Mouse (Mus musculus) right cerebral cortex, adult 18-20 months (tissue): ENCODE results near the gene St6gal1.

Experiments used
- DNase-seq: peaks from one replicate; pipeline ENCODE4 v3.0.0; 2022; ENCODE audit warnings: mixed read lengths

Gene St6gal1

DNA sequence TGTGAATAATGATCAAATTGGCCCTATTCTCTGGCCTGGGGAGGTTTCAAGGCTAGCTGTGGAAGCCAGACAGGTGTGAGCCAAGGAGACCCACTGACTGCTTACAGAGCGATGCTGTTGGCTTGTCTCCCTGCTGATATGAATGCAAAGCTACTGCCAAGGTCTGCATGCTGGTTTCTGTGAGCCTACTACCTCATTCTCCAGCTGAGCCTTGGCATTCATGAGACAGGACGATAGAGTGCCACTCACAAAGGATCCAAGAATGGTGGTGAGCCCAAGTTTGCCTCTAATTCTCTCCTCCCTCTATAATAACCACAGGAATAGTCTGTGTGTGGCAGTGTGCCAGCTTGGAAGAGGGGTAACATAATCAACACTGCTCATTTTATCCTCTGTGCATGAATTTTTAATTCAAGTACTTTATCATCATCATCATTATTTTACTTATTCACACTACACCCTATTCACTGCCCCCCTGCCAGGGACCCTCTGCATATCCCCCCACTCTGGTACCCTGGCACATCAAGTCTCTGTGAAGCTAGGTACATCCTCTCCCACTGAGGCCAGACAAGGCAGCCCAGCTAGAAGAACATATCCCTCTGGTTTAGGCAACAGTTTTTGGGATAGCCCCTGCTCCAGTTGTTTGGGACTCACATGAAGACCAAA is 139.9 kb downstream of the St6gal1 start:
- DNase-seq: no peak

DNA sequence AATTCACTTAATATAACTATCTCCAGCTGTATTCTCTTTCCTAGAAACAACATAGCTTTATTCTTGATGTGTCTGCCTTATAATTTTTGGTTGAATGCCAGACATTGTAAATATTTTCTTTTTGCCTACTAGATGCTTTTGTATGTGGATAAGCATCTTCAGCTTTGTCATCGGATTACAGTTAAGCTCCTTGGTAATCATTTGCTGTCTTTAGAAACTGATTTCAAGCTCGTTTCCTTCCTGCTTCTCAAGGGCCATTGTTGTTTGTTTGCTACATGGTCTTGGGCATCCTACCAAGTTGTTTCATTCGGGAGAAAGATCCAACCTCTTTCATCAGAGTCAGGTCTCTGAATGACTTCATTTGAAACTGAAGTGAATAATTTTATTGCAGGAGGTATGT is 144.6 kb downstream of the St6gal1 start:
- no peak for DNase-seq

DNA sequence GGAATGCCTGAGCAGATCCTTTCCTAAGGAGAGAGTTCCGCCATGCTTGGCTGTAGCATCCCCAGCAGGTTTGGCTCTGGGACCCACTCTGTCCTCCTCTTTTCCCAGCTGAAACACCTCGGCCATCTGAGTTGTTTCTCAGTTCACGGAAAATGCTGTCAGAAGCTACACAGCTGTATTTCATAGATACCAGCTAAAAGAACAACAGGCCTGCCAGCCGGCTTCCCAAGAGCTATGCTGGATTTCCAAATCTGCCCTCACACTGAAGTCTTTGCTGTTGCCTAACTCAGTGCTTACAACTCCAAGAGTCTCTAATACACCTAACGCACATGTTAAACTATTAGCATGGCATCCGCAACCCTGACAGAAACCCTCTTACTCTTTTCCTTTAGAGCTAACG is 146.2 kb downstream of the St6gal1 start:
- no peak for DNase-seq

DNA sequence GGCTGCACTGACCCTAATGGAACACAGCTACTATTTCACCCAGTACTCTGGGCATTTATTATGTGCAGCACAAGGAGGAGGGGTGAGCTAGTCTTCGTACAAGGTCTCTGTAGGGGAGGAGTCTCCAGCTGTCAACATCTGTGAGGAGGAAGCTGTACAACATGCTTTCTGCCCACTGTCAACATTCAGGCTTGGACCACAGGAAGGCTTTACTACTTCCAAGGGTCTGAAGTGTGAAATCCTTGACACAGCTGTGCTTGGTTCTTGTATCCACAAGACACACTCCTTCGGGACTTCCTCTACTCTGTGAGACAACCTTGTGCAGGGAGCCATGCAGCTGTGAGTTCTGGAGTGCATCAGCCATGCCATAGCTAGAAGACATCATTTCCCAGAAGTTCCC is 147.8 kb downstream of the St6gal1 start:
- no peak for DNase-seq

DNA sequence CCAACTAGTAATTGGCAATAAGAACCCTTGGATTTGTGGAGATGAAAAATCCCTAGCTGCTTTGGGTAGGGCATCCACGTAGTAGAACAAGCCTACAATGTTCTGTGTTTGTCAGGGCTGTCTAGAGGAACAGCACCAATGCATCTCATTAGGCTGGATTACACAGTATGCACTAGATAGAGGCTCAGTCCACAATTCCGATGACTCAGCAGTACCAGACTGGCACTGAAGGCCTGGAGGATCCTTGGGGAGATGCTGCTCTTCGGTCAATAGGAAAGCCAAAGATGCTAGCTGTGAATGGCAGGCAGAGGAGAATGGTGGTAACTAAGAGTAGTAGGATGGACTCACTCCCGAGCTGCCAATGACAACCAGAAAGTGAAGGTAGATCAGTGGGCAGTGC is 149.5 kb downstream of the St6gal1 start:
- no peak for DNase-seq

DNA sequence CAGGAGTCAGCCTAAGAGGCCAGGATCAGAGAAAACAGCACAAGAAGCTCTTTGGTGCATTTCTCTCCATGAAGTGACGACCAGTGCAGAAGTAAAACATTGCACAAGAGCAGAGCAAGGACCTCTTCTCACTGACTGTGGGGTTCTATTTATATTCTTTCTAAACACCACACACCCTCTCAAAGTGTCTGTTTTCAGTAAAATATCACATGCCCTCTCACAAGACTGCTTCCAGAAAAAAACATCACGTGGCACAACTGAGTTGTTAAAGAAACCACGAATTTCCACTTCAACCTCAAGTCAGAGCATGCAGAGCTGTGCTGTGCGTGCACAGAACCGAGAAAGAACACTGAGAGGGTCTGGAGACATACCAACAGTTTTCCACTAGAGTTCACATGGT is 150.4 kb downstream of the St6gal1 start:
- DNase-seq: peak; percentile 26

DNA sequence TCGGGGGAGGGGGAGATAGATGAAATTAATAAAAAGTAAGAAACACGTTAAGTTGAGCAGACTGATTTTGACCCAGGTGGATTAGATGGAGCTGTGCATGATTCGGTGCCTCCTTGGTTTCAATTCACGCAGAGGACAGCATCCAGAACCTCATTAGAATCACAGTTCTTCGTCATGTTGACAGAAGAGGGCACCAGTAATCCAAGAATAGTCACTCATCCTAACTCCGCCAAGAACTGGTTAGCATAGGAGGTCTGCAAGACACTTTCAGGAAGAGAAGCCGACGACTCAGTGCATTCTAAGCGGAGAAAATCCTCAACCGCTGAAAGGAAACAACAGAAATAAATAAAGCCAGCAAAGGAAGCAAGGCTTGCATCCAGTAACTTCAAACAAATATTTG is 151.6 kb downstream of the St6gal1 start:
- no peak for DNase-seq

DNA sequence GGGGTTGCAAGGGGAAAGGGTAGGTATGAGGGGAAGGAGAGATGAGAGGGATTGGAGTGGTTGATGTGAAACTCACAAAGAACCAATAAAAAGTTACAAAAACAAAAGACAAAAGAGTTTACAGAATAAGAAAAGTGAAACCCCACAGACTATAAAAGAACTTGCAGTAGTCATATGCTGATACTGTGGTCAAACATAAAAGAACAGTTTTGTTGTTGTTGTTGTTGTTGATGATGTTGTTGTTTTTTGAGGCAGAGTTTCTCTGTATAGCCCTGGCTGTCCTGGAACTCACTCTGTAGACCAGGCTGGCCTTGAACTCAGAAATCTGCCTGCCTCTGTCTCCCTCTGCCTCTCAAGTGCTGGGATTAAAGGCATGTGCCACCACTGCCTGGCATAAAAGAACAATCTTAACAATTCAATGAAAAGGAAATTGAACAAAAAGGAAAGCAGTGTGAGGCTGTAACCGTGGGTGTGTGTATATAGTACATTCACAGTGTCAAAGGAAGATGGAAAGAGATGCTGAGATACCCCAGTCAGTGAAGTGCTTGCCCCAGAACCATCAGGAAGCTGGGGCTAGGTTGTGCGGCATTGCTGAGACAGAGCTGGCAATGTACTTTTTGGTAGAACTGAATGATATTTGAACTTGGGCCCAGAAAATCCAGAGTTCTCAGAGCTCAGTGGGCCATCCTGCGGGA is 155.1 kb downstream of the St6gal1 start:
- no peak for DNase-seq

DNA sequence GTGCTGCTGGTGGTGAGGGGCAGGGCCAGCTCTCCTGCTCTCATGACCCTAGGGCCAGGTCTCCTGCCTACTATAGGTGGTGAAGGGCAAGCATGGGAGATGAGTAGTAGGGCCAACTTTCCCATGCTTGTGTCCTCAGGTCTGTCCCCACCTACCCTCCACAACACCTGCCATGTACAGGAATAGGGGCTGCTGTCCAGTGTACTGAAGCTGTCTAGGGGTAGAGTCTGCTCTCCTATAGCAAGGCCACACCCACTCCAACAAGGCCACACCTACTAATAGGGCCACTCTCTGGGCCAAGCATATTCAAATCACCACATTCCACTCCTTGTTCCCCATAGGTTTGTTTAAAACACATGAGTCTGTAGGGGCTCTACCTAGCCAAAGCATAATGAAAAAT is 159.8 kb downstream of the St6gal1 start:
- DNase-seq: no peak

DNA sequence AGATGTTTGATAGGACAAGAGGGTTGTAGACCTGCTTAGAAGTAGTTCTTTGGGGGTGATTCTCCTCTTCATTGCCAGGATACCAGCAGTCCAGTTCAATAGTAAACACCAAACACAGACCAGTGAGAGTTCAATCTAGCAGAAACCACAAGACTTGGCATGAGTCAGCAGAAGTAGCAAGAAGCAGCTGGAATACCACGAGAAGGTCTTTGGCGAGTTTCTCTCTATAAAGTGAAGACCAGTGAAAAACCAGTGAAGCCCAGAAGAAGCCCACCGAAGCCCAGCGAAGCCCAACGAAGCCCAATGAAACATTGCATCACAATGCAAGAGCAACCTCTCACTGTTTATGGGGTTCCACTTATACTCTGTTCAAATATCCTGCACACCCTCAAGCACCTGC is 173.4 kb downstream of the St6gal1 start:
- DNase-seq: no peak

DNA sequence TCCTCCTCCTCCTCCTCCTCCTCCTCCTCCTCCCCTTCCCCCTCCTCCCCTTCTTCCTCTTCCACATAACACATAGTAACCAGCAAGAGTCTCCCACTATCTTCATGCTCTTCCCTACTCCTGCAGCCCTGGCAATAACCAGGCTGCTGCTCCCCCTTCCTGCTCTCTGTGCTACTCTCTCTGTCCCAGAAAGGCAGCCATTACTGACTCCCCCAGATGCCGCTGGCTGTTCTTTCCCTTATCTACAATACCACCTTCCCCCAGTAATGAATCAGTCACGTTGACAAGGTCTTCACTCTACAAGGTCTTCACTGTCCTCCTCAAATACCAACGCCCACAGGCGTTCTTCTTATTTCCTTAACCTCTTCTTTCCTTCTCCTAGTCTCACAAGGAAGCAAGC is 176.9 kb downstream of the St6gal1 start:
- no peak for DNase-seq

DNA sequence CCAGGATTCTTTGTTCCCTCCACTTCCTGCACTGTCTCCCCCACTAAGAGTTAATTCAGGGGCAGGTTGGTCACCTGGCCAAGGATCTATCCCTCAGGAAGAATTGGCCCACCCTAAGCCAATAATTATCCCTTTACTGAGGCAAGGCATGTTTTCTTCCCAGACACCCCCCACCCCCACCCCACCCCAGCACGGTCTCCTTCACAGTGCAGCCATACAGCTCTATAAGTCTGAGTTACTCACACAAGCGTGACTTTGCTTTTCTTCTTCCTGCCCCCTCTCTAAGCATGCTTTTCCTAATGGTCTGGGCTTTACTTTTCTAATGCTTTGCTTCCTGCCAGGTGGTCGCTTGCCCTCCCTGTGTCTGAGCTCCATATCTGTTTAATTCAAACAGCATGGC is 177.4 kb downstream of the St6gal1 start:
- DNase-seq: no peak

DNA sequence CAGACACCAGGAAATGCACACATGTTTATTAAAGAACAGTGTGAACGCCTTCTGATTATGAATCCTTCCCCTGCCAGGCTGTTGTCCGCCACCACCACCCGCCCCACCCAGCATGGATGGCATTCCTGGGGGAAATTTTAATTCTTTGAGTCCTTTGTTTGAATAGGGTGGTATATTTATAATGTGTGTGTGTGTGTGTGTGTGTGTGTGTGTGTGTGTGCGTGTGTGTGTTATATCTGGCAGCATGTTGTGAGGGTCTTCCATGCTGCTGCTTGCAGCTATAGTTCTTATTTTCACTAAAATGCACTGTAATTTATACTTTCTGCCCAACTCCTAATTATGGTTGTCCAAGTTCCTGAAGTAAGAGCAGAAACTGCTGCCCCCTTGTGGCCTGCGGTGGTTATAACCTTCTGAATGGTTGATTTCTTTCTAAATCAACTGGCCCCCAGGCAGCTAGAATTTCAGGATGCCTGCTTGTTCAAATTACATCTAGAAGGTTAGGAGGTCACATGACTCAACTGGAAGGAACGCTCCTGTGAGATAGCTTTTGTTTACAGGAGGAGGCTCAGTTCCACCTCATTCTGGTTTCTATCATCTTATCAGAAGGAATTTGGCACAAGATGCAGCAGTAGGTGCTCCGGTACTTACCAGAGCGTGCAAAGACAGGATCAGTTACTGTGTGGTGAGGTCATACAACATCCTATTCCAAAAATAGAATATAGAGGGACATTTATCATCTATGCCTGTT is 178.6 kb downstream of the St6gal1 start:
- DNase-seq: peak; percentile 63
